Mouse (Mus musculus) gastrocnemius, adult 8-10 months (tissue): ENCODE measurements around the gene Adamts1. TPM values are rescaled to one million over a fixed set of nuclear protein-coding genes. Genes with fewer than 3 reads are reported as not detected.

ENCODE experiments used
- DNase-seq, 2 experiments: peaks; one replicate each; pipeline ENCODE4 v3.0.0; 2022; ENCODE audit warnings: low spot score in 2 of 2
- total RNA-seq, 4 experiments: library from RNA; stranded (reverse); gene quantifications; 2 replicates each; pipeline ENCODE4 v1.2.4; 2022

Adamts1 gene
- total RNA-seq, 4 experiments from 2014 or later, result 20.0 to 27.3 (median 24.0) TPM

DNA sequence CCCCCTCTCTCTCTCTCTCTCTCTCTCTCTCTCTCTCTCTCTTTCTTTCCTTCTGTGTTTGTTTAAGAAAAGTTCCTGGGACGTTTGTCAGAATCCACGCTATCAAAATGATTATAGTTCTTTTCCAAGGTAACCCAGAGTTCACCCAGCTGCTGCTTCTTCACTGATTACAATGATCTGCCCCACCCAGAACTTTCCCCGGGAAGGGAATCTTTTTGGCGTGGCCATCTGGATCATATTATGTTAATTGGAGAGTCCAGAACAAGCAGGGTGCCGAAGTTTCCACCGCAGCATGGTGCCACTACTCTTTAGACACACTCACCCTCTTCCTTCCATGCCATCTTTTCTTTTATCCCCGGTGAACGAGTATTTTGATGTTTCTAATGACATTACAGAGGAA is 37.2 kb downstream of the Adamts1 start:
- peak in 1 of 2 experiments; percentile 6 for DNase-seq

DNA sequence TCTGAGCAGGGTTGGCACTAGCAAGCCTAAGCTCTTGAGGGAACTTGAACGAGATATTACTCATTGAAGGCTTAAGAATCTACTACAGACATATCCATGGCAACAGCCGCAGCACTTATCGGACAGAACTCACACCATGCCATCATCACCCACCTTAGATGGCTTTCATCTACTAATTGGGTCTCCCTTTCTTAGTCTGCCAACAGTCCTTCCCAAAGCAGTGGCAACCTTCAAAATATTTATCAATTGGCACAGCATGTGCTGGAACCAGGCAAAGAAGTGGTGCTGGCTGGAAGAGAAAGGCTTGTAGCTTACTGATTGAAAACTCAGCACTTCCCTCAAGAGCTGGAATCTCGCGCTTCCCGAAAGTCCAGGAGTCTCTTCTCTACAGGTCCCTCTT is 37.7 kb downstream of the Adamts1 start:
- DNase-seq, result no peak

DNA sequence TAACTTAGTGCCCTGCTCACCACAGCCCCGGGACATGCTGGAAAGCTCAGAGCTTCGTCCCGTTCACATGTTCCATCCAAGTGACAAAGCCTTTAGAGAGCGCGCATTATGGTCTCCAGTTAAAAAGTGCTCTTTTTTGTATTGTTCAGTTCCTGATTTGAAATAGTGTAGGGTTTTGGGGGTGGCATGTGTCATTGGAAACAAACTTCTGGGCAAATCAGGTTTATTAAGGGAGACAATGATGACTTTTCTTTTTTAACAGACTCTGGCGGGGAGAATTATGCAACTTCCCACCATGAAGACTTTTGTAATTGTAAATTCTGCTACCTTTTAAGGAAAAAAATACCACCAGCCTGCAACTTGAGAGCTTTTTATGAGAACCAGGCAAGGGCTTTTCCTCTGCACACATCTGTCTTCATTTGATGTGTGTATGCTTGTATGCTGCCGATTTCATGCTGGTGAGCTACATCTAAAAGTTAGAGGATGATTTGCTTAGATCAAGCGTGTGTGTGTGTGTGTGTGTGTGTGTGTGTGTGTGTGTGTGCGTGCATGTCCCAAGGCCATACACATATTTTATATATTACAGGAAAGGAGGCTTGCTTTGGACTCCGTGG is 40.8 kb downstream of the Adamts1 start:
- no peak for DNase-seq

DNA sequence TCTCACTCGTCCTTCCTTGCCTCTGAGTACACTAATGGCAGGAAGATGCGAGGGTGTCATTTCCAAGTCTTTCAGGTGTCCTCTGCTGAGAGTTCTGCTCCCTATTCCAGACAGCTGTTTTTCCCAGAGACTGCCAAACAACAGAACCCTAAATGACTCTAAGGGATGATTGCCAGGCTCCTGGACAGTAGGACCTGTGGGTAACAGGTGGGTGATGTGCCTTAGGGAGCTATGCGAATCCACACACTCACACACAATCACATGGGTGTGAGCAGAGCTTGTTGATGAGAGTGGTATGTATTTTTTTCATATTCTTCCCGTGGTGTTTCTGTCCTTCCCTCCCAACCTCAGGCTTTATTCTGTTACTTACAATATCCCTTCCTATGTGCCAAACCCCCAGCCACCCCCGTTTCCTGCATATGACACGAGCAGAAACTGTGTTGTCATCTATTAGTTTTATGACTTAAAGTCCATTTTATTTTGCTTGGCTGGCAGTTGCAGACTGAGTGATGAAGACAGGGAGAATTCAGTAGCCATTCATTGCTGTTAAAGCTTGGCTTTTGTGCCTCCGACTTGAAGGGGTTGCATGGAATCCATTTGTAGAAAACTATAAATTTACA is 41.8 kb downstream of the Adamts1 start:
- no peak for DNase-seq

DNA sequence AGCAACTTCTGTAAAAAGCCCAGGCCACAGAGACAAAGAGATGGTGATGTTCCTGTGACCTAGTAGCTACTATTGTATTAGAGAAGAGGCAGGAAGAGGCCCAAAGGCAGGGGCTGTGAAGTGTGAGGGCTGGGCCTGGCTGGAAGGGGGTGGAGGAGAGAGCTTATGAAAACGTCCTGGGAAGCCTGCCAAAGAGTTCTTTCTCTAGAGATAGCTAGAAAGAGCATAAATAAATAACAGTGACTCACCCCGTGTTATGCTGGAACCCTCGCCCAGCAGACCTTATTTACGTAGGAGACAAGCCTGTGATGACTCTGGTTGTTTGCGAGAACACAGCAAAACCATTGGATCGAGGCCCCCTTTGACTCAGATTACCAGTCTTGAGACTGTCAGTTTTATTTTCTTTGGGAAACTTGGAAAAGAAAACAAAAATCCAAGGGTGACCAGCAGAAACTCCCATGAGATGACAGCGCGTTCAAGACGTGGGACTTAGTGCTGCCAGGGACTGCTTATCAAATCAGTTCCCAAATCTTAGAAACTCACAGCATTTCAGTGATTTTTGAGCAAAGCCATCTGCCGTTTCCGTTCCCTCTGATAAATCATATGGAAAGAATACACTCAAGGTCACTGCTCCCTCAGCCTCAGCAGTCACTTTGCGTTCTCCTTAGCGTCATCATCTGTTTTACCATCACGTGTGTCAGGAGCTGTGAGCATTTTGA is 46.7 kb downstream of the Adamts1 start:
- DNase-seq, result peak; percentile 35 to 54

DNA sequence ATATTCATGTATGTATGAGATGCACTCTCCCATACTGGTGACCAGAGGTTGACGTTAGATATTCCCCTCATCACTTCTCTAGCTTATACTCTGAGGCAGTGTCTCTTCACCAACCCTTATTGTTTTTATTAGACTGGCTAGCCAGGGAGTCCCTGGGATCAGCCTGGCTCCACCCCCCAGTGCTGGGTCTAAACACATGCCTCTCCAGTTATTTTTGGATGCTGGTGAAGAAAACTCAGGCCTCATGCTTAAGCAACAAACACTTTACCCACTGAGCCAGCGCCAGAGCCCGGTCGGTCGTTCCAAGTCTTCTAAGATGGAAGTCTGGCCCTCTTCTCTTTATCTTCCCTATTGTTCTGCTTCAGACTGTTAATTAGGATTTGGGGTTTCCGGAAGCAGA is 53.6 kb downstream of the Adamts1 start:
- no peak for DNase-seq

DNA sequence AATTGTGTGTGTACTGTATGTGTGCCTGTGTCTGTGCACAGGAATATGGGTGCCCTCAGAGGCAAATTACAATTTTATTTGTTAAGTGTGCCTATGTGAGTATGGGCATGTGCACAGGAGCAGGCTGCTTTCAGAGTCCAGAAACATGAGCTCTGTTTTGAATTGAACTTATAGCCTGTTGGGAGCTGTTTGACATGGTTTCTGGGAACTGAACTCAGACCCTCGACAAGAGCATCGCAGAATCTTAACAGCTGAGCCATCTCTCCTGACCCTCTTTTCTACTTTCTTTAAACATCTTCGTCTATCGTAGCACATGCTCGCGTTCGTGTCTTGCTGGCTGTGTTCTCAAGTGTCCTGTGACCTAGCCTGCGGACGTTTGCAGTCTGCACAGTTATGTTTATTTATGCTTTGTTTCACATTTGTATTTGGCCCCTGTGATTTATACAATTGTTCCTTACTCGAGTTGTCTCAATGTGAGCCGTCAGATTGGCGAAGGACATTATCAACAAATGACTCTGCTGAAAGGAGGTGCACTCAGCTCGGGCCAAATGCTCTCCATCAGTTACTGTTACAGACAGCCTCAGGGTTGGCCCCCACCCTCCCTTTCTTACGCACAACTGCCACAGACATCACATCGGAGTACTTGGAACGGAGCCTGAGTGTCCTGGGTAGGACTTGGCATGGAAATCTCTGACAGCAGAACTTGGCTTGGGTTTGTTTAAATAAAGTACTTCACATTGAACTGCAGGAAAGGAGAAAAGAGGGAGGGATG is 55.1 kb downstream of the Adamts1 start:
- peak in 1 of 2 experiments; percentile 31 for DNase-seq

DNA sequence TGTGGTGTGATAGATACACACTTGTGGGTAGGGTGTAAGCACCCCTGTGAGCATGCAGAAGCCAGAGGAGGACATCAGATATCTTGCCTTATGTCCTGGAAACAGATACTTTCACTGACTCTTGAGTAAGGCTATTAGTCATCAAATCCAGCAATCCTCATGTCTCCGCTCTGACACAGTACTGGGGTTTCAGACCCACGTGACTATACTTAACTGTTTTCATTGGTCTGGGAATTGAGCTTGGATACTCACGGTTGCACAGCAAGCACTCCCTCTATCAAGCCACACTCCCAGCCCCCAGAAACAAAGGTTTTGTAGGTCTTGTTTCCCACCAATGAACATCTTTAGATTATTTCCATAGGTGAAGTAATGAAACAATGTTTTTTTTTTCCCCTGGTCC is 56.5 kb downstream of the Adamts1 start:
- no peak for DNase-seq

Other genes with a start within 250 kb of the Adamts1 start
- 10 to 100 TPM in 1 of 4 experiments, 1 to 10 TPM in 3; 8.0 to 10.2 (median 8.1) TPM for gene Cyyr1, start 249.7 kb downstream of the Adamts1 start, total RNA-seq
- gene Adamts5, start 98.7 kb upstream of the Adamts1 start, total RNA-seq, result 1 to 10 TPM; 3.0 to 7.1 (median 3.4) TPM